Mouse (Mus musculus) ES-Bruce4 (cell line): ENCODE measurements around the gene Tuba3a. TPM values are rescaled to one million over a fixed set of nuclear protein-coding genes. Genes with fewer than 3 reads are reported as not detected.
A peak's percentile ranks its signal among the peaks of the same experiment; 100 is the strongest.

ENCODE experiments used
- H3K27ac ChIP-seq: 2 replicates; pipeline ENCODE4 v1.5.1; 2012; ENCODE audit warnings: low read length, inconsistent platforms; ENCODE audit not compliant: insufficient read depth
- H3K27me3 ChIP-seq: 2 replicates; pipeline ENCODE4 v1.6.1; 2012; ENCODE audit warnings: mild to moderate bottlenecking, low read length, inconsistent platforms; ENCODE audit not compliant: control insufficient read depth, poor library complexity, insufficient read depth, severe bottlenecking
- H3K36me3 ChIP-seq: 2 replicates; pipeline ENCODE4 v1.6.1; 2012; ENCODE audit warnings: inconsistent platforms, mild to moderate bottlenecking, low read length, moderate library complexity; ENCODE audit not compliant: control insufficient read depth, poor library complexity, insufficient read depth, severe bottlenecking
- H3K4me1 ChIP-seq: one replicate; pipeline ENCODE4 v1.8.1; 2011; ENCODE audit warnings: low read length; ENCODE audit not compliant: control insufficient read depth, insufficient read depth
- H3K4me3 ChIP-seq: 2 replicates; pipeline ENCODE4 v1.5.1; 2011; ENCODE audit warnings: low read depth, mild to moderate bottlenecking, low read length
- H3K9ac ChIP-seq: 2 replicates; pipeline ENCODE4 v1.6.1; 2012; ENCODE audit warnings: low read depth, mild to moderate bottlenecking, inconsistent platforms; ENCODE audit not compliant: poor library complexity, severe bottlenecking
- H3K9me3 ChIP-seq: replicated peaks from 2 replicates; pipeline ENCODE4 v1.6.1; 2012; ENCODE audit warnings: mild to moderate bottlenecking, low read length, inconsistent platforms; ENCODE audit not compliant: control insufficient read depth, poor library complexity, insufficient read depth, severe bottlenecking
- CTCF ChIP-seq: IDR thresholded peaks from one replicate; pipeline ENCODE4 v1.8.1; 2011; ENCODE audit warnings: low read depth, low read length
- EP300 ChIP-seq: IDR thresholded peaks from 2 replicates; pipeline ENCODE4 v1.6.1; 2011; ENCODE audit warnings: low read depth, low read length; ENCODE audit not compliant: insufficient read depth
- POLR2A ChIP-seq: IDR thresholded peaks from one replicate; pipeline ENCODE4 v1.8.1; 2011; ENCODE audit warnings: low read length; ENCODE audit not compliant: insufficient read depth
- polyA plus RNA-seq: library from polyadenylated mRNA; stranded (reverse); fragments of >200 nt; gene quantifications from 2 replicates; pipeline ENCODE4 v1.2.4, GENCODE M21; 2011; ENCODE audit warnings: low read depth; ENCODE audit not compliant: missing spikeins, insufficient read depth, insufficient read length

The Tuba3a gene
- 2.2 and 3.6 TPM in 2 replicates for polyA plus RNA-seq

DNA sequence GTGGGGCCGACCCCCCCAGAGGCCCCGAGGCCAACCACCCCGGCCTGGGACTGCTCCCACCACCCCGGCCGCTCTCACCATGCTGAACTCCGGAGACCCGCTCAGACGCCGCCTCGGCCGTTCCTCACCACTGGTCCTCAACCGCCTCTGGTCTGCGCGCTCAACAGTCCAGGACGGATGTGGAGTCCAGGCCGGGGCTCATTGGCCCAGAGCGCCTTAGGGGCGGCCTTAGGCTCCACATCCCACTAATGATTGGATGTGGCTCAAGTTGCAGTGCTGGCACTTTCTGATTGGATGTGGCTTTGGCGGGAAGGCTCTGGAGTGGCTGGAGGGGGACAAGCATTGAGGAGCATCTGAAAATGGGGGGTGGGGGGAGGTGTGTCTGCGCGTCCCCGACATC is at the start of gene Tuba3a:
Tuba3a (minus strand) TSS at position 153 of the 400 bp plus-strand sequence.
- TF ChIP-seq EP300 = no peak
- H3K9me3 ChIP-seq = peaks cover 4% of the 10 kb centered on the region; the same call in 1 of the 2 replicates
- no peak within 1 kb of the TSS for H3K9ac ChIP-seq
- 0 out of 2 replicates have a peak, but pooled peaks cover 2% of the 10 kb centered on the region for H3K27me3 ChIP-seq
- H3K4me3 ChIP-seq = no peak within 1 kb of the TSS
- H3K27ac ChIP-seq = no peak within 1 kb of the TSS
- no peaks in the 10 kb centered on the region for H3K36me3 ChIP-seq
- no peaks in the 10 kb centered on the region for H3K4me1 ChIP-seq

- H3K9ac ChIP-seq = no peak overlapping the region
- no peak overlapping the region for H3K27ac ChIP-seq
- no peaks in the 10 kb centered on the region for H3K36me3 ChIP-seq
- no peaks in the 10 kb centered on the region for H3K4me1 ChIP-seq
- H3K4me3 ChIP-seq = no peak overlapping the region
- H3K9me3 ChIP-seq = no peaks in the 10 kb centered on the region
- TF ChIP-seq CTCF = no peak
- TF ChIP-seq EP300 = no peak
- no peak for TF ChIP-seq POLR2A
- no peaks in the 10 kb centered on the region for H3K27me3 ChIP-seq
These were observed 48.5 kb upstream of the Tuba3a start for GRCm38 (mm10) chr6:125334356-125334755.

DNA sequence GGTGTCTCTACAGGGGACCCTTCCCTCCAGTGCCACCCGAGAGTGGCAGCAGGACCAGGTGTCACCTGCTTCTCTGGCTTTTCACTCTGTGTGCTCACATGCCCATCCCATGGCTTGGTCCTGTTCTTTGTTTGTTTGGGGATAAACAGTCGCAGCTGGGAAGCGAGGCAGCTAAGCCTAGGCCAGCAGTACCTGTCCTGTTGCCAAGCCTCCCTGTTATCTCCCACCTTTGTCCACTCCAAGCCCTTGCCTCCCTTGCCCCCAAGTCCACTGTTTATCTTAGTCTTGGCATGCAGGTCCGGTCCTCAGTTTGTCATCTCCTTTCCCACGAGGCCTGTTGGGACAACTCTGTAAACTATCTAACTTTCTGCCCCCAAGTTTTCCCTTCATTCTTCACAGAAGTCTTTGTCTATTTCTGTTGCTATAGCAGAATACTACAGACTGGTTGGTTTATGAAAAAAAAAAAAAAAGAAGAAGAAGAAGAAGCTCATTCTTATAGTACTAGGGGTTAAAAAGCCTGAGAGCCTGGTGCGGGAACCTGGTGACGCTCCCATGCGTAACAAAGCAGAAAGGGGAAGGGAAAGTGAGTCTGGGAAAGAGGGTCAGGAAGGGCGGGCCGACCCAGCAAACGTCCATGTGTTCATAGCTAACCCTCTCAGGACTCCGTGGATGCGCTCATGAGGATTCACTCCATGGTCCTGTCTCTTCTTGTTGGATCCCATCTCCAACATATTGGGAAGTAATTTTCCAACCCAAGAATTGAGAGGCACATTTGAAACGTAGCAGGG is 47.5 kb upstream of the Tuba3a start:
- no peak overlapping the region for H3K9ac ChIP-seq
- TF ChIP-seq EP300 = no peak
- no peak for TF ChIP-seq CTCF
- no peak for TF ChIP-seq POLR2A
- H3K9me3 ChIP-seq = no peaks in the 10 kb centered on the region
- no peak overlapping the region for H3K4me3 ChIP-seq
- no peak overlapping the region for H3K27ac ChIP-seq
- no peaks in the 10 kb centered on the region for H3K4me1 ChIP-seq
- no peaks in the 10 kb centered on the region for H3K27me3 ChIP-seq
- no peaks in the 10 kb centered on the region for H3K36me3 ChIP-seq

DNA sequence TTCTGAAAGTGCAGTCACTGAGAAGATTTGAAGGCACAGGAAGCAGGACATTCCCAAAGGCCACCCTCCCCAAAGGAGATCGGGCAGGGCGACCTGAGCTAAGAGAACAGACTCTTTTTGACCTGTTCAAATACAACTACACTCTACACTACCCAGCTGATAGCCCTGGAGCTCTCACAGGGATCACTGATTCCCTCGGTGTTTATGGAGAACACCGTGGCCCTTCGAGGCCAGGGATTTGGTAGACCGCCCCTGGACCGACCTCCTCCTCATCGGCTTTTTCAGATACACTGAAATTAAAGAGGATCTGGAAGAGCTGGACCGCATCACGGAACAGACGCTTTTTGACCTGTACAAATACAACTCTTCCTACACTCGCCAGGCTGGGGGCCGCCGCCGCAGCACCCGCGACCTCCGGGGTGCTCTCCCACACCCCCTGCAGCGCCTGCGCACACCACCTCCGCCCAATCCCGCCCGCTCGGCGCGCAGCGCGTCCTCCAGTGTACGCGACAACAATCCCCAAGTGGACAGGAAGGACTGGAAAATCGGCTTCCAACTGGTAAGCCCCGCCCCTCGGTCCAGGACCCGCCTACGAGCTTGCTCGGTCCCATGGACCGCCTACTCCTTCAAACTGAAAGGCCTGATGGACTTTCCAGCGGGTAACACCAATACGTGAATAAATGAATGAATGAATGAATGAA is 44.9 kb upstream of the Tuba3a start:
- H3K27me3 ChIP-seq = no peaks in the 10 kb centered on the region
- TF ChIP-seq CTCF (no peak), POLR2A (peak; percentile 50), EP300 (0 out of 2 replicates have a peak, but pooled peaks have one; percentile 22)
- H3K36me3 ChIP-seq = no peaks in the 10 kb centered on the region
- H3K27ac ChIP-seq = no peak overlapping the region
- peak overlapping the region; percentile 50 for H3K4me3 ChIP-seq
- peak overlapping the region; percentile 76 for H3K9ac ChIP-seq
- H3K9me3 ChIP-seq = no peaks in the 10 kb centered on the region
- H3K4me1 ChIP-seq = no peaks in the 10 kb centered on the region

DNA sequence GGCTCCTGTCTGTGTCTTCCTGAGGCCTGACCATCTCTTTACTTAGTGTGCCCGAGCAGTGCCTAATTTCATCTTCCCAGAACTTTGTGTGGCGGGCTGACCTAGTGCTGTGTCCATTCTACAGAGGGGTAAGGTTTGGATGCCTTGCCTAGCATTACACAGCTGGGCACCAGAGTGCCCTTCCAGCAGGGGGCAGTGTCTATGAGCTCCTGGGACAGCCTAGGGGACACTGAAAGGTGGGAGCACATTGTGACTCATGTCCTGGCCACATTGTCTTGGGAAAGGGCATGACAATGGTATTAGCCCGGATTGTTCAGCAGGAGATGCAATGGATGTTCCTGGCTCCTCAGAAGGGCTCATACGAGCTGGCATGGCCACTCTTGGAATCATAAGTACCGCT is 42.4 kb upstream of the Tuba3a start:
- no peak overlapping the region for H3K27ac ChIP-seq
- no peaks in the 10 kb centered on the region for H3K9me3 ChIP-seq
- H3K9ac ChIP-seq = no peak overlapping the region
- no peak overlapping the region for H3K4me3 ChIP-seq
- TF ChIP-seq POLR2A (no peak), EP300 (no peak), CTCF (peak; percentile 67)
- H3K36me3 ChIP-seq = no peaks in the 10 kb centered on the region
- no peaks in the 10 kb centered on the region for H3K27me3 ChIP-seq
- H3K4me1 ChIP-seq = no peaks in the 10 kb centered on the region

DNA sequence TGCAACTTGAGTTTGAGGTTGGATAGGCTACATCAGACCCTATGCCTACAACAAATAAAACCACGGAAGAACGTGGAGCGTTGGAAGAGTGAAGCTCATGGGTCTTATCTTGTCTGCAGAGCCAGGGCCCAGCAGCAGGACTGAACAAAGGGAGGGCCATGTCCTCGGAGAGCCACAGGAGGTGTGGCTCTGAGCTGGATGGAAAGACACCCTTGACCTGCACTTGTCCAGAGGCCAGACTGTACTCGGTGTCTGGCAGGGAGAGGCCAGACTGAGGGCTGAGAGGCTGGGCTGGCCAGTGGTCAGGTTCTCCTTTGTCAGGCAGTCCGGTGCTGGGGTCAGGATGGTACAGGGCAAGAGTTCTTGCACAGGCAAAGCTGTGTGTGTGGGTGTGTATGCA is 39.5 kb upstream of the Tuba3a start:
- Histone ChIP-seq H3K9ac (no peak overlapping the region), H3K27me3 (no peaks in the 10 kb centered on the region), H3K9me3 (no peaks in the 10 kb centered on the region), H3K36me3 (no peaks in the 10 kb centered on the region), H3K4me3 (no peak overlapping the region), H3K4me1 (no peaks in the 10 kb centered on the region), H3K27ac (no peak overlapping the region)
- no peak for TF ChIP-seq CTCF
- no peak for TF ChIP-seq POLR2A
- TF ChIP-seq EP300 = no peak
